41 mouse cellular contexts compared by ENCODE assay signal in the genomic region with DNA sequence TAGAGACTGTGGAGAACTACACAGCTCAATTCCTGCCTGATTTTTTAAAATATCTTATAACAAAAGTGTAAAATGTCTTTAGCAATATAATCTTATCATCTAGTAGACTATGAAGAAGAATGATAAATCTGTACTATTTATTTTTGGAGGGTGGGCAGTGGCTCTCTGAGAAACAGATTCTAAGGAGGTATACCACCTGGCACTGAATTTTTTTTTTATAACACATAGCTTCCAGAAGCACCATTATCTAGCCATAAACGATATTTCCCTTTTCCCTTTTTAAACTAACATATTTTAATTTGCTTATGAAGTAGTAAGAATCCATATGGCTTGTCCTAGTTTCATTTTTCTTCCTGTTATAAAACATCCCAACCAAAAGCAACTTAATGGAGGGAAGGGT. TPM values are rescaled to one million over a fixed set of nuclear protein-coding genes. Genes with fewer than 3 reads are reported as not detected.
"Had no signal": no experiment of that assay in that cellular context is flagged by ENCODE, and none has a peak within 500 bp of the region (broad histone marks: within the 10 kb centered on the region; RNA-seq: fewer than 3 reads in every experiment).

No protein-coding gene starts in this region.

- H3K4me3 ChIP-seq: embryonic facial prominence, embryonic 10.5 days; embryonic facial prominence, embryonic 12.5 days; embryonic facial prominence, embryonic 13.5 days; embryonic facial prominence, embryonic 15.5 days; erythroblast, embryonic 14.5 days; forebrain, embryonic 10.5 days; forebrain, embryonic 12.5 days; forebrain, embryonic 13.5 days; forebrain, embryonic 15.5 days; gastrocnemius, adult 2 months; heart, adult 2 months had no signal

- ATAC-seq: forebrain, embryonic 13.5 days; forebrain, embryonic 14.5 days; forebrain, embryonic 15.5 days; forebrain, embryonic 16.5 days; forebrain, postnatal 0 days had no signal

- DNase-seq: cerebellum, adult 2 months; cerebellum, adult 8-10 months; cerebellum, adult 9-10 months; cerebellum, adult 9-11 months; cerebellum, postnatal 10 days; cerebellum, postnatal 14 days; cerebellum, postnatal 25 days; cerebellum, postnatal 36 days; embryo, embryonic 11 days; forebrain, postnatal 0 days; gastrocnemius, adult 2 months; gastrocnemius, postnatal 10 days; gastrocnemius, postnatal 14 days; gastrocnemius, postnatal 25 days; gastrocnemius, postnatal 36 days; heart, adult 11 months; heart, adult 18-20 months; heart, adult 2 months had no signal

- H3K27ac ChIP-seq: embryonic facial prominence, embryonic 10.5 days; embryonic facial prominence, embryonic 12.5 days; embryonic facial prominence, embryonic 13.5 days; embryonic facial prominence, embryonic 15.5 days; forebrain, embryonic 10.5 days; forebrain, embryonic 12.5 days; forebrain, embryonic 13.5 days; forebrain, embryonic 15.5 days; gastrocnemius, adult 2 months; heart, adult 2 months had no signal

- H3K9me3 ChIP-seq: embryonic facial prominence, embryonic 10.5 days; embryonic facial prominence, embryonic 12.5 days; embryonic facial prominence, embryonic 13.5 days; embryonic facial prominence, embryonic 15.5 days; forebrain, embryonic 10.5 days; forebrain, embryonic 12.5 days; forebrain, embryonic 13.5 days; forebrain, embryonic 15.5 days had no signal

- H3K27me3 ChIP-seq: embryonic facial prominence, embryonic 12.5 days; embryonic facial prominence, embryonic 13.5 days; embryonic facial prominence, embryonic 15.5 days; forebrain, embryonic 12.5 days; forebrain, embryonic 13.5 days; forebrain, embryonic 15.5 days had no signal

- H3K4me2 ChIP-seq: embryonic facial prominence, embryonic 12.5 days; embryonic facial prominence, embryonic 13.5 days; embryonic facial prominence, embryonic 15.5 days; forebrain, embryonic 12.5 days; forebrain, embryonic 13.5 days; forebrain, embryonic 15.5 days had no signal

- H3K4me1 ChIP-seq: embryonic facial prominence, embryonic 10.5 days; embryonic facial prominence, embryonic 12.5 days; embryonic facial prominence, embryonic 13.5 days; embryonic facial prominence, embryonic 15.5 days; forebrain, embryonic 10.5 days; forebrain, embryonic 12.5 days; forebrain, embryonic 13.5 days; forebrain, embryonic 15.5 days had no signal

- H3K9ac ChIP-seq: embryonic facial prominence, embryonic 12.5 days; embryonic facial prominence, embryonic 13.5 days; embryonic facial prominence, embryonic 15.5 days; forebrain, embryonic 12.5 days; forebrain, embryonic 13.5 days; forebrain, embryonic 15.5 days; forebrain, postnatal 0 days had no signal

- H3K36me3 ChIP-seq: embryonic facial prominence, embryonic 10.5 days; embryonic facial prominence, embryonic 12.5 days; embryonic facial prominence, embryonic 13.5 days; embryonic facial prominence, embryonic 15.5 days; forebrain, embryonic 10.5 days; forebrain, embryonic 12.5 days; forebrain, embryonic 15.5 days had no signal

RNA-seq across cellular contexts. Expression of a gene that starts 1.4 kb away (rescaled TPM):
- total RNA-seq: common myeloid progenitor, adult 5-6 weeks; forebrain, postnatal 0 days; gastrocnemius, adult 18-20 months; gastrocnemius, adult 2 months; gastrocnemius, adult 8-10 months; gastrocnemius, postnatal 10 days; gastrocnemius, postnatal 14 days; gastrocnemius, postnatal 25 days; gastrocnemius, postnatal 36 days; gastrocnemius, postnatal 4 days; granulocyte monocyte progenitor cell, adult 5-6 weeks; heart, adult 18-20 months; heart, adult 2 months; heart, adult 8-10 months had no signal
- polyA plus RNA-seq: cerebellum, adult 2 months; cortical plate, adult 2 months; embryonic facial prominence, embryonic 10.5 days; embryonic facial prominence, embryonic 11.5 days; embryonic facial prominence, embryonic 12.5 days; embryonic facial prominence, embryonic 13.5 days; embryonic facial prominence, embryonic 14.5 days; embryonic facial prominence, embryonic 15.5 days; erythroblast, embryonic 14.5 days; forebrain, embryonic 10.5 days; forebrain, embryonic 11.5 days; forebrain, embryonic 12.5 days; forebrain, embryonic 13.5 days; forebrain, embryonic 14.5 days; forebrain, embryonic 15.5 days; forebrain, embryonic 16.5 days; forebrain, postnatal 0 days; frontal cortex, adult 2 months; gonadal fat pad, adult 2 months; heart, adult 2 months had no signal

RNA-seq across cellular contexts. Expression of a gene that starts 11.2 kb away (rescaled TPM):
- total RNA-seq: common myeloid progenitor, adult 5-6 weeks; forebrain, postnatal 0 days; gastrocnemius, adult 18-20 months; gastrocnemius, adult 2 months; gastrocnemius, adult 8-10 months; gastrocnemius, postnatal 10 days; gastrocnemius, postnatal 14 days; gastrocnemius, postnatal 25 days; gastrocnemius, postnatal 36 days; gastrocnemius, postnatal 4 days; granulocyte monocyte progenitor cell, adult 5-6 weeks; heart, adult 18-20 months; heart, adult 2 months; heart, adult 8-10 months had no signal
- polyA plus RNA-seq: cerebellum, adult 2 months; cortical plate, adult 2 months; embryonic facial prominence, embryonic 10.5 days; embryonic facial prominence, embryonic 11.5 days; embryonic facial prominence, embryonic 12.5 days; embryonic facial prominence, embryonic 13.5 days; embryonic facial prominence, embryonic 15.5 days; erythroblast, embryonic 14.5 days; forebrain, embryonic 10.5 days; forebrain, embryonic 11.5 days; forebrain, embryonic 12.5 days; forebrain, embryonic 13.5 days; forebrain, embryonic 14.5 days; forebrain, embryonic 15.5 days; forebrain, embryonic 16.5 days; forebrain, postnatal 0 days; frontal cortex, adult 2 months; gonadal fat pad, adult 2 months; heart, adult 2 months had no signal

RNA-seq across cellular contexts. Expression of a gene that starts 12.7 kb away (rescaled TPM):
- total RNA-seq: common myeloid progenitor, adult 5-6 weeks; forebrain, postnatal 0 days; gastrocnemius, adult 18-20 months; gastrocnemius, adult 2 months; gastrocnemius, adult 8-10 months; gastrocnemius, postnatal 10 days; gastrocnemius, postnatal 14 days; gastrocnemius, postnatal 25 days; gastrocnemius, postnatal 36 days; gastrocnemius, postnatal 4 days; granulocyte monocyte progenitor cell, adult 5-6 weeks; heart, adult 18-20 months; heart, adult 2 months; heart, adult 8-10 months had no signal
- polyA plus RNA-seq: cerebellum, adult 2 months; cortical plate, adult 2 months; embryonic facial prominence, embryonic 10.5 days; embryonic facial prominence, embryonic 11.5 days; embryonic facial prominence, embryonic 12.5 days; embryonic facial prominence, embryonic 13.5 days; embryonic facial prominence, embryonic 14.5 days; embryonic facial prominence, embryonic 15.5 days; erythroblast, embryonic 14.5 days; forebrain, embryonic 10.5 days; forebrain, embryonic 11.5 days; forebrain, embryonic 12.5 days; forebrain, embryonic 13.5 days; forebrain, embryonic 14.5 days; forebrain, embryonic 15.5 days; forebrain, embryonic 16.5 days; forebrain, postnatal 0 days; frontal cortex, adult 2 months; gonadal fat pad, adult 2 months; heart, adult 2 months had no signal

RNA-seq across cellular contexts. Expression of a gene that starts 18.5 kb away (rescaled TPM):
- total RNA-seq: common myeloid progenitor, adult 5-6 weeks; forebrain, postnatal 0 days; gastrocnemius, adult 18-20 months; gastrocnemius, adult 2 months; gastrocnemius, adult 8-10 months; gastrocnemius, postnatal 10 days; gastrocnemius, postnatal 14 days; gastrocnemius, postnatal 25 days; gastrocnemius, postnatal 36 days; gastrocnemius, postnatal 4 days; granulocyte monocyte progenitor cell, adult 5-6 weeks; heart, adult 18-20 months; heart, adult 2 months; heart, adult 8-10 months had no signal
- polyA plus RNA-seq: cerebellum, adult 2 months; cortical plate, adult 2 months; embryonic facial prominence, embryonic 10.5 days; embryonic facial prominence, embryonic 11.5 days; embryonic facial prominence, embryonic 12.5 days; embryonic facial prominence, embryonic 13.5 days; embryonic facial prominence, embryonic 14.5 days; embryonic facial prominence, embryonic 15.5 days; erythroblast, embryonic 14.5 days; forebrain, embryonic 10.5 days; forebrain, embryonic 11.5 days; forebrain, embryonic 12.5 days; forebrain, embryonic 13.5 days; forebrain, embryonic 14.5 days; forebrain, embryonic 15.5 days; forebrain, embryonic 16.5 days; forebrain, postnatal 0 days; frontal cortex, adult 2 months; gonadal fat pad, adult 2 months; heart, adult 2 months had no signal

RNA-seq across cellular contexts. Expression of a gene that starts 27.0 kb away (rescaled TPM):
- total RNA-seq: common myeloid progenitor, adult 5-6 weeks; forebrain, postnatal 0 days; gastrocnemius, adult 18-20 months; gastrocnemius, adult 2 months; gastrocnemius, adult 8-10 months; gastrocnemius, postnatal 10 days; gastrocnemius, postnatal 14 days; gastrocnemius, postnatal 25 days; gastrocnemius, postnatal 36 days; gastrocnemius, postnatal 4 days; granulocyte monocyte progenitor cell, adult 5-6 weeks; heart, adult 18-20 months; heart, adult 2 months; heart, adult 8-10 months had no signal
- polyA plus RNA-seq: cerebellum, adult 2 months; cortical plate, adult 2 months; embryonic facial prominence, embryonic 10.5 days; embryonic facial prominence, embryonic 11.5 days; embryonic facial prominence, embryonic 12.5 days; embryonic facial prominence, embryonic 13.5 days; embryonic facial prominence, embryonic 14.5 days; embryonic facial prominence, embryonic 15.5 days; erythroblast, embryonic 14.5 days; forebrain, embryonic 10.5 days; forebrain, embryonic 11.5 days; forebrain, embryonic 12.5 days; forebrain, embryonic 13.5 days; forebrain, embryonic 14.5 days; forebrain, embryonic 15.5 days; forebrain, embryonic 16.5 days; forebrain, postnatal 0 days; frontal cortex, adult 2 months; gonadal fat pad, adult 2 months; heart, adult 2 months had no signal
